Mouse (Mus musculus) olfactory bulb, adult 2 months (tissue): ENCODE measurements around the gene Dus2. TPM values are rescaled to one million over a fixed set of nuclear protein-coding genes. Genes with fewer than 3 reads are reported as not detected.

Source experiments
- H3K27ac ChIP-seq: fragments of 200-500 bp; 2 replicates; pipeline ENCODE4 v1.5.1; 2012; ENCODE audit warnings: low read depth, low read length; ENCODE audit not compliant: insufficient read depth
- H3K4me1 ChIP-seq: fragments of 200-500 bp; 2 replicates; pipeline ENCODE4 v1.6.1; 2012; ENCODE audit warnings: low read length; ENCODE audit not compliant: control insufficient read depth, insufficient read depth
- H3K4me3 ChIP-seq: fragments of 200-500 bp; 2 replicates; pipeline ENCODE4 v1.5.1; 2012; ENCODE audit warnings: mild to moderate bottlenecking, low read depth, low read length, moderate library complexity; ENCODE audit not compliant: insufficient read depth
- CTCF ChIP-seq: fragments of 200-500 bp; IDR thresholded peaks from 2 replicates; pipeline ENCODE4 v1.5.1; 2012; ENCODE audit warnings: low read depth, mild to moderate bottlenecking, low read length, moderate library complexity; ENCODE audit not compliant: insufficient read depth
- POLR2A ChIP-seq: fragments of 200-500 bp; IDR thresholded peaks from 2 replicates; pipeline ENCODE4 v1.6.1; 2012; ENCODE audit warnings: mild to moderate bottlenecking, low read depth, low read length, moderate library complexity; ENCODE audit not compliant: insufficient read depth
- WGBS: fragments of 180-500 bp; shearing (Covaris S2); methylation state at CpG from one replicate; pipeline ENCODE4 v1.1.7; 2018; 5-methylcytosine and 5-hydroxymethylcytosine counted together
- polyA plus RNA-seq: library from polyadenylated mRNA; stranded (reverse); fragments of >200 nt; gene quantifications from 2 replicates; pipeline ENCODE4 v1.2.4, GENCODE M21; 2012; ENCODE audit warnings: low replicate concordance; ENCODE audit not compliant: missing spikeins, insufficient read depth, insufficient read length

Dus2 gene
- polyA plus RNA-seq, 1 experiment, result not detected

- WGBS, result 77% methylated on average over 6 of the region's 6 CpGs
- H3K4me1 ChIP-seq, result peaks cover 10% of the 10 kb centered on the region
- no peak overlapping the region for H3K4me3 ChIP-seq
- no peak for TF ChIP-seq POLR2A
- TF ChIP-seq CTCF, result no peak
- no peak overlapping the region for H3K27ac ChIP-seq
These were observed 70.5 kb downstream of the Dus2 start for GRCm38 (mm10) chr8:106061686-106062085.

GRCm38 (mm10) chr8:106063046-106063445, 71.9 kb downstream of the Dus2 start:
- TF ChIP-seq POLR2A (no peak), CTCF (no peak)
- 98% methylated on average over 7 of the region's 7 CpGs for WGBS
- H3K27ac ChIP-seq, result no peak overlapping the region
- peaks cover 10% of the 10 kb centered on the region for H3K4me1 ChIP-seq
- no peak overlapping the region for H3K4me3 ChIP-seq

GRCm38 (mm10) chr8:106066721-106067120, 75.6 kb downstream of the Dus2 start:
- Histone ChIP-seq H3K4me1 (peaks cover 3% of the 10 kb centered on the region; the same call in 1 of the 2 replicates), H3K4me3 (no peak overlapping the region), H3K27ac (no peak overlapping the region)
- TF ChIP-seq CTCF (no peak), POLR2A (no peak)
- WGBS, result 41% methylated on average over 2 of the region's 2 CpGs

GRCm38 (mm10) chr8:106069565-106069964, 78.4 kb downstream of the Dus2 start:
- H3K4me1 ChIP-seq, result peaks cover 3% of the 10 kb centered on the region; the same call in 1 of the 2 replicates
- no peak overlapping the region for H3K4me3 ChIP-seq
- TF ChIP-seq CTCF (no peak), POLR2A (no peak)
- WGBS, result 10% methylated on average over 1 of the region's 1 CpGs
- no peak overlapping the region for H3K27ac ChIP-seq

GRCm38 (mm10) chr8:106072113-106072512, 81.0 kb downstream of the Dus2 start:
- TF ChIP-seq POLR2A (no peak), CTCF (no peak)

GRCm38 (mm10) chr8:106074236-106074635, 83.1 kb downstream of the Dus2 start:
- H3K4me3 ChIP-seq, result no peak overlapping the region
- no peak for TF ChIP-seq CTCF
- no peak for TF ChIP-seq POLR2A
- no peak overlapping the region for H3K27ac ChIP-seq
- H3K4me1 ChIP-seq, result no peaks in the 10 kb centered on the region

More at GRCm38 (mm10) chr8:106072113-106072512, 81.0 kb downstream of the Dus2 start:
- Histone ChIP-seq H3K4me1 (no peaks in the 10 kb centered on the region), H3K27ac (no peak overlapping the region), H3K4me3 (no peak overlapping the region)

GRCm38 (mm10) chr8:106074659-106075058, 83.5 kb downstream of the Dus2 start:
- 81% methylated on average over 1 of the region's 1 CpGs for WGBS
- H3K4me3 ChIP-seq, result no peak overlapping the region
- H3K4me1 ChIP-seq, result no peaks in the 10 kb centered on the region
- no peak for TF ChIP-seq CTCF
- TF ChIP-seq POLR2A, result no peak
- no peak overlapping the region for H3K27ac ChIP-seq

- TF ChIP-seq CTCF (no peak), POLR2A (no peak)
- 60% methylated on average over 9 of the region's 9 CpGs for WGBS
- H3K27ac ChIP-seq, result no peak overlapping the region
- no peaks in the 10 kb centered on the region for H3K4me1 ChIP-seq
- H3K4me3 ChIP-seq, result no peak overlapping the region
These were observed 84.2 kb downstream of the Dus2 start for GRCm38 (mm10) chr8:106075161-106075862.

GRCm38 (mm10) chr8:106075863-106076174, 84.7 kb downstream of the Dus2 start:
- TF ChIP-seq CTCF (no peak), POLR2A (no peak)
- 96% methylated on average over 5 of the region's 5 CpGs for WGBS
- no peak overlapping the region for H3K4me3 ChIP-seq
- H3K27ac ChIP-seq, result no peak overlapping the region
- no peaks in the 10 kb centered on the region for H3K4me1 ChIP-seq

- WGBS, result 66% methylated on average over 5 of the region's 5 CpGs
- Histone ChIP-seq H3K4me3 (no peak overlapping the region), H3K27ac (no peak overlapping the region), H3K4me1 (no peaks in the 10 kb centered on the region)
- TF ChIP-seq CTCF, result no peak
- no peak for TF ChIP-seq POLR2A
These were observed 85.5 kb downstream of the Dus2 start for GRCm38 (mm10) chr8:106076612-106077011.
